Mouse (Mus musculus): ENCODE data around the gene Gm36028.

Gene Gm36028

DNA sequence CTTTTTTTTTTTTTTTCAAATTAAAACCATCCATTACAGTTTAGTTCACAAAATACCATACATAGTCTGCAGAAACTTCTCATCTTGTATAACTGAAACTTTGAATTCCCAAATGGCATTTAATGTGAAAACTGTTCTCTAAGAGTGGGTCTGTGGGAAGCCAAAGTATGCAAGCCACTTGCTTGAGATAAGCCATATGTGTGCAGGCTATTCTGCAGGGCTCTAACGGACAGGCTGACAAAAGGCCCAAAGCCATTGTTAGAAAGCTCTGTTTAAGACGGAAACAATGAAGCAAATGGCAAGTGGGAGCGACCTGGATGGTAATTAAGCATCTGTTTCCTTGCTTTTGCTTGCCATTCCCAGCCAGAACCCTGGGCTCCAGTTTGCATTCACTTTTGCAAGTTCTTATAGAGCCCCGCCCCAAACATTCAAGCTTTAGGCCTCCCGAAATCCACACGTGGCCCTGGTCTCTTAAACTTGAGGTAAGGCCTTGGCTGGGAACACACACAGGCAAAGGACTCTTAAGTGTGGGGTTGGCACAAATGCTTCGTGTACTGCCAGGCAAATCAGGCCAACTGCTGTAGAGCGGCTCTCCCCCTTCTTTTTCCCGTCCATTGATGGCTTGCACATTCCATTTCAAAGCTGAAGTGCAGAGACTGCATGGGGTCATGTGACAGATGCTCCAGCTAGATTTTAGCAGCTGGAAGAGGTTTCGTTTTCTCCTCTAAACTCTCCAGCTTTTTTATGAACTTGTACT lies 51.9 kb downstream of the Gm36028 start:
- DNase-seq (ENCODE audit: low spot score) = no peak

DNA sequence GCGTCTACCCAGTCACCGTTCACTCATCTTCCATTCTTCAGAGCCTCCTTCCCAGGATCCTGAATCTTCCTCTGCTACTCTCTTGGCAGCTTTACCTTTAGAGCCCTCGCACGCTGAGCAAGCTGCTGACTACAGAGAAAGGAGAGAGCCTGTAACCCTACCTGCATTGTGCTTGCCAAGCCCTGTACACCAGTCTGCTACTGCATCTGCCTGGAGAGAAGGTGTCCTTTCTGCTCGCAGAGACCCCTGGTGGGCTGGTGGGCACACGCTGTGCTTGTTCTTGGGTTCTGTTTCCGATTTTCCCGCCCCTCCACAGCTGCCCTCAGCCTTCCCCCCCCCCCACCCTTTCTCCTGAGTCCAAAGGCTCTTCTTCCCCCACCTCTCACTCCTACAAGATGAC lies 53.7 kb downstream of the Gm36028 start:
- no peak for DNase-seq (ENCODE audit: low spot score)

DNA sequence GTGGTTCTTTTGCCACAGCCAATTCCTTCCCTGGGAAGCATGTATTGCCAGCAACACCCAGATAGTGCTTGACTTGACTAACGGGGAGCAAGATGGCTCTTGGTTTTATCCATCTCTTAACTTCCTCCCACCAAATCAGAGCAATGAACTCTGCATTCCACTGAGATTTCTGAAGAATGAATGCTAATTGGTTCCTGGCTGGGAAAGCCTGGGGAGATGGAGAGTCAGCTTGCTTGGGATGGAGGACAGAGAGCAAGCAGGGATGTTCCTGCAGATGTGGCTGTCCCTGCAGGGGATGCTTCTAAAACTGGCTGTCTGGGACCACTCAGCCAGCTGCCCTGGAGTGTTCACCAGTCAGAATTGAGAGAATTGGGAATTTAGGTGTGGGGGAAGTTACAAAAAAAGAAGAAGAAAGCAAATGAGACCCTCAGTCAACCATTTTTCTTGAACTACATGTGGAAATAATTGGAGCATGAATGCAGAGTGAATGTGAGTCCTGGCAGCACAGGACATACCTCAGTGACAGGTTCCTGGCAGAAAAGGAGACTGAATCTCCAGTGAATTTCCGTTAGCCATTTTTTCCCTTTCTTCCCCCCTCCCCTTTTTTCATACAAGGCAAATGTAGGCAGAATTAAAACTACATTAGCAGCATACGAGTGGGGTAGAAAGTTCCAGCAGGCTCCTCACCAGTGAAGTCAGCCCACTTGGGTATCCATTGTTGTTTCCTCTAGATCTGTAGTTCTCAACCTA lies 55.0 kb downstream of the Gm36028 start:
- DNase-seq (ENCODE audit: low spot score) = no peak

DNA sequence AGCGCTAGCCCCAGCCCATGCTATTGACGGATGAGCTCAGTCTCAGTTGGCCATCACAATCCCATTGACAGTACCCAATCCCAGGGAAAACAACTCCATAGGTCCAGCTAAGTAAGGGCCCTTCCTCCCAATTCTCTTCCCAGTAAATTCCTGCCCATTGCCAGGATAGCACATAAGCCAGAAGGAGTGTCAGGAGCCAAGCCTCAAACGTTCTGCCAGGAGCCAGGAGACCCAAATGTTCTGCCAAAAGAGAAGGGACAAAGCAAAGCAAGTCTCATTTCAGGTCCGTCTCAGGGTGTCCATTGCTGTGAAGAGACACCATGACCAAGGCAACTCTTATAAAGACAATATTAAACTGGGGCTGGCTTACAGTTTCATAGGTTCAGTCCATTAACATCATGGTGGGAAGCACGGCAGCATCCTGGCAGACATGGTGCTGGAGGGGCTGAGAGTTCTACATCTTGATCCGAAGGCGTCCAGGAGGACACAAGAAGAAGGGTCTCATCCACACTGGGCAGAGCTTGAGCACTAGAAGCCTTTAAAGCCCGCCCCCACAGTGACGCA lies 57.5 kb downstream of the Gm36028 start:
- DNase-seq (ENCODE audit: low spot score) = no peak

DNA sequence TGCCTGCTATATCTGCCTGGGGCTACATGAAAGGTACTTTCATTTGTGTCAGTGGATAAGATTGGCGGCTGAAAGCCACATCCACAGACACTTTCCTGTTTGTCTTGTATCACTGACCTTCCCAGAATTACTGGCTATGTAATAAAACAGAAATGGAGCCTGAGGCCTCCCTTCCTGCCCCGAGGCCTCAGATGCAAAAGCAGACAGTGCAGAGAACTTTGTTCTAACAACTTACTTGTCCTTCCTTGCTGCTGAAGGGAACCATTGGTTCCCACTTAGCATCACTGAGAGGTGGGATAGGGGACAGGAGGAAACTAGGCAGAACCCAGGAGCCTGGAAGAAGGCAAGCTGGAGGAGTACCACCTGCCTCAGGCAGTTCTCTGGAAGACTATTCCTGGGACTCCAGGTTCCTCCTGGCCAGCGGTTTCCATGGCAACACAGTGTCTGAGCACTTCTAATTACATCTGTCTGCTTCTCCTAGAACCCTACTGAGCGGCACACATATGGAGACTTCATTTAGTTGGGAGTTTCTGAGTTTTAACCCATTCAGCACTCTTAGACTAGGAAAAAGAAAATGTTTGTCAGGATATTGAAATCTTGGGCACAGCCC lies 58.2 kb downstream of the Gm36028 start:
- DNase-seq (ENCODE audit: low spot score) = no peak

DNA sequence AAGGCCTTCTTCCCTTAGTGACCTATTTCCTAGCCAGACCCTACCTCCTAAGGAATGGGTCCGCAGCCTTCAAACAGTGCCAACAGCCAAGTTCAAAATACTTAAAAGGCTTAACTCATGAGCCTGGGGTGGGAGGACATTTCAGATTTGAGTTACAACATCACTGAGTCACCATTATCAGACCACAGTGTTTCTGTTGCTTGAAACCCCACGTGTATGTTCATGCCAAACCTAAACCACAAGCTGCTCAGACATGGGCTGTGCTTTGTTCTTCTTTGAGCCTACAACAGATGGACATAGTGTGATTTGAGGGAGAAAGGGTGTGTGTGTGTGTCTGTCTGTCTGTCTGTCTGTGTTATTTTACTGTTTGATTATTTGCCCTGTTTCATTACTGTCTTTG lies 59.8 kb downstream of the Gm36028 start:
- DNase-seq (ENCODE audit: low spot score) = no peak
